Mouse (Mus musculus) monocyte, adult 2 months (primary cell): ENCODE measurements around the gene 3110021N24Rik.
"Not testable (repeated sequence)": the region's sequence is repeated elsewhere in the genome, so short reads cannot be mapped to it uniquely, and the experiment has no call there.

Experiments used
- DNase-seq, 2 experiments: peaks; one replicate each; pipeline ENCODE4 v3.0.0; 2022; ENCODE audit warnings: low spot score in 2 of 2, low read depth in 1 of 2

Gene 3110021N24Rik

GRCm38 (mm10) chr4:108719349-108719748 lies at the start of gene 3110021N24Rik:
Gene 3110021N24Rik (plus strand): TSS chr4:108719649.
- DNase-seq: no peak

DNA sequence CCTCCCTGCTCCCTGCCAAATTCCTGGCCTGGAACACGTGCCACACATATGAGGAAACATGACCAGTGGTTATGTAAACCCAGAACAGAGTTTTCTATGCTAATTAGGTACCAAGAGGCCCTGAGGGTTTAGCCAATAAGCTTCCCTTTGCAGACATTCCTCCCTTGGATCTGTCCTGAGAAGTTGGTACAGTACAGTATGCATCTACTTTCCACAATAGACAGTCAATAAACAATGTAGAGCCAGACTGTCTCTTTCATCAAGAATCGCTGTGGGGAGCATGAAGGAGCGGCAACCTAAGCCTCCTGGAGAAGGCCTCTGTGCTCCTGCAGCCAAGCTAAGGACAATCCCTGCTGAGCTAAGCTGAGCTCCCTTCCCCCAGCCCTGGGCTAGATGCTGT lies 33.3 kb upstream of the 3110021N24Rik start:
- DNase-seq: no peak

DNA sequence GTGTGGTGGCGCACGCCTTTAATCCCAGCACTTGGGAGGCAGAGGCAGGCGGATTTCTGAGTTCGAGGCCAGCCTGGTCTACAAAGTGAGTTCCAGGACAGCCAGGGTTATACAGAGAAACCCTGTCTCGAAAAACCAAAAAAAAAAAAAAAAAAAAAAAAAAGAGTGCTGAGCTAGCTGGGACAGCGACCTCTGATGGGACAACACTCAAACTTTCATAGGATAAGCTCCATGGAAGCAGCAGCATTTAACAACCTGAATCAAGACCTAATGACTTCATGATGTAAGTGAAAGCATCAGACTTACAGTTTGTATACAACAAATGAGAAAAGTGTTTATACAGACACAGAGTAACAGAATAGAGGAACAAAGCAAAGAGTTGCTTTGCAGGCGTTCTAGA lies 32.4 kb upstream of the 3110021N24Rik start:
- not testable (repeated sequence) for DNase-seq

DNA sequence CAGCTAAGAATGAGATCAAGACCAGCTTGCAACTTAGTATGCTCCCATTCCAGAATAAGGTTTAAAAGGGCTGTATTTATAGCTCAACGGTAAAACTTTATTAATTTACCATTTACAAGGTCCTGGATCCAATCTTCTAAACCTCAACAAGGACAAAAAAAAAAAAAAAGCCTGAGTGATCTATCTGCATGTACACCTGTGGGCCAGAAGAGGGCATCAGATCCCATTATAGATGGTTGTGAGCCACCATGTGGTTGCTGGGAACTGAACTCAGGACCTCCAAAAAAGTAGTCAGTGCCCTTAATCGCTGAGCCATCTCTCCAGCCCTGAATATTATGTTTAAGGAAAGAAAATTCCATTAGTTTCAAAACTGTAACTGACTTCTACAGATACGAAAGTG lies 29.0 kb upstream of the 3110021N24Rik start:
- no peak for DNase-seq

DNA sequence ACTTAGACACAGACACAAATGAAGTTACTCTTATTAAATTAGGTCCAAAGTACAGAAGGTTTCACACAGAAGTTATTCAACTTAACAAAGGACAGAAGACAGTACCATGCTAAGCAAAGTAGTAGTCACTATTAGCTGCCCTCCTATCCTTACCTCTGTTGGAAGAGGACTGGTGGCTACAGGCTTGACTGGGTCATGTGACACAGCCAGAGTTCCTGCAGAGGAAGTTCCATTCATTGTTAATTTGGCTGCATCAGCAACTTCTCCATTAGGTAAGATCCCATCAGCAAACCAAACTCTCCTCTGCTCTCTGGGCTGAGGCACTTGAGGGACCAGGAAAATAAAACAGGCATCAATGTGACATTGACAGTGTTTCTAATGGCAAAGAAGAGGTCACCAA lies 28.0 kb upstream of the 3110021N24Rik start:
- DNase-seq: no peak

DNA sequence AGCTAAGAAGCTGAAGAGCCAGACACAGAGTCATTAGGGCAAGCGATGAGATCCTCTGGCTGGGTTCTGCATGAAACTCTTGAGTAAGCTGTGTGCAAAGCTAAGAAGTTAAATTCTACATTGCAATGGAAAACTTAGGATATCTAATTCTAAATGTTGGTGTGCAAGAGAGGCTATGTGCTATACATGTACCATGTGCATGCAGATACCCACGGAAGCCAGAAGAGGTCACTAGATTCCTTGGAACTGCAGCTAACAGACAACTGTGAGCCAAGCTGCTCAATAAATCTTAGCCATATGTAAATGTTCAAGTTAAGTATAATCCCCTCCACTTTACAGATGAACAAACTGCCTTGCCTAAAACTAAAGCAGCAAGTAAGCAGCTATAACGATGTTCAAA lies 22.5 kb upstream of the 3110021N24Rik start:
- DNase-seq: no peak

- DNase-seq: no peak
These were observed 11.2 kb upstream of the 3110021N24Rik start for GRCm38 (mm10) chr4:108708209-108708608.

DNA sequence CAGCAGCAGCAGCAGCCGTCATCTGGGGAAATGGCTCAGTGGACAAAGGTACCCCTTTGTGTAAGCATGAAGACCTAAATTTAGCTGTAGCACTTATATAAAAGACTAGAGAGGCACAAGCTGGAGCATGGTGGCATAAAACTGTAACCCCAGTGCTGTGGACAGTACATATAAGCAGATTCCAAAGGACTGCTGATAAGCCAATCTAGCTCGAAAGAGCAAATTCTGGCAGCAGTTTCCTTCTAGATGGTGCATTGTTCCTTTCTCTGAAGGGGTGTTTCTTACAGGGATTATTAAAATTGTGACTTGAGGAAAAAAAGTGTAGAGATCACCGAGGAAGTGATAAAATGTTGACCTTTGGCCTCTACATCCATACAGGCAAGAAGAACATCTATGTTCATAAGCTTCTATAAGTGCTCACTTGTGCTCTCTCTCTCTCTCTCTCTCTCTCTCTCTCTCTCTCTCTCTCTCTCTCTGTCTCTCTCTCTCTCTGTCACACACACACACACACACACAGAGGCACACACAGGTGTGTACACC lies 1.9 kb downstream of the 3110021N24Rik start:
- no peak for DNase-seq

GRCm38 (mm10) chr4:108724102-108724501 lies 4.7 kb downstream of the 3110021N24Rik start:
- DNase-seq: no peak

- no peak for DNase-seq
These were observed 11.0 kb downstream of the 3110021N24Rik start for GRCm38 (mm10) chr4:108730450-108730849.

DNA sequence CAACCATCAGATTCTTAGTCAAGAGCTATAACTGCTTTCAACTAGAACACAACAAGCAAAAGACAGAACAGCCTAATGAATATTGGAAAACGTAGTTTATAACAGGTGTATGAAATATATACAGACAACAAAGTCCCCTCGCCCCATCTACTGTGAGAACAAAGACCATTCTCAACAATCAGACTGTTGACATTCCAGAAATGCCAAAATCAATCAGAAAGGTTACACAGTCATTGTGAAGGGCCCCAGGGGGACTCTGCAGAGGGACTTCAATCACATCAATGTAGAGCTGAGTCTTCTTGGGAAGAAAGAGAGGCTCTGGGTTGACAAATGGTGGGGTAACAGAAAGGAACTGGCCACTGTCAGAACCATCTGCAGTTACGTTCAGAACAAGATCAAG lies 12.1 kb downstream of the 3110021N24Rik start:
- DNase-seq: no peak

- DNase-seq: no peak
These were observed 26.9 kb downstream of the 3110021N24Rik start for GRCm38 (mm10) chr4:108746160-108746873.

GRCm38 (mm10) chr4:108759583-108759982 lies 40.1 kb downstream of the 3110021N24Rik start:
- DNase-seq: no peak

- DNase-seq: no peak
These were observed 49.1 kb downstream of the 3110021N24Rik start for GRCm38 (mm10) chr4:108768527-108768926.

- no peak for DNase-seq
These were observed 60.3 kb downstream of the 3110021N24Rik start for GRCm38 (mm10) chr4:108779763-108780056.

DNA sequence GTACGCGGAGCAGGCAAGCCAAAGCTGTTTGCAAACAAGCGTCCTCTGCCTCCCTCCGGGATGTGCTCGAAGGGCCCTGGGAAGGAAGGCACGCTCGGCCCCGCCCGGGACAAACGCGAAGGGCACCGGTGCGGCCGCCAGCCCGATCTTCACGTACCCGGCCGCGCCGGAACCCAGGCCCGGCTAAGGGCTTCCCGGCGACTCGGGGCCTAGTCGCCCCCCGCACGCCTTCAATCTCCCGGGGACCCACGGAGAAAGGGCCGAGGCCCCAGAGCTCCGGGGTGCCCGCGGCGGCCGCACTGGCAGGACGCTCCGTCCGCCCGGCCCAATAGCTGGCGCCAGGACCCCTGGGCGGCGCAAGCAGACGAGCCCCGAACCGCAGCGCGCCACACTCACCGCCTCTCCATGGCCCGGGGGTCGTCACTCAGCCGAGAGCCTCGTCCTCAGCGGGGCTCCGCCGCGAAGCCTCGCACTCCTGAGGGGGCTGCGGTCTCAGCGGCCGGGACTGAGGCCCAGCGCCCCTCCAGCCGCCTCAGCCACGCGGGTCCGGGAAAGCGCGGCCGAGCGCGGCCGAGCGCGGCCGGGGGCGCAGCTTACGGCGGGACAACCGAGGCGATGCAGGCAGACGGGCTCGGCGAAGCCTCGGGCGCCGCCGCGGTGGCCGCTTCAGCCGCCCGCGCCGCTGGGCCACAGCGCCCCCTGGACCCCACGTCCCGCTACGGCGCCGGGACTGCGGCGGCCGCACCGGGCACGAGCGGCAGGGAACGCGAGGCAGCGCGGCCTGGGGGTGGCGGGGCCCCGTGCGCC lies 60.8 kb downstream of the 3110021N24Rik start, which contains the start of gene Zfyve9:
TSS of gene Zfyve9 (minus strand) at position 742 of the 807 bp plus-strand sequence.
- DNase-seq: peak; percentile 11 to 65

DNA sequence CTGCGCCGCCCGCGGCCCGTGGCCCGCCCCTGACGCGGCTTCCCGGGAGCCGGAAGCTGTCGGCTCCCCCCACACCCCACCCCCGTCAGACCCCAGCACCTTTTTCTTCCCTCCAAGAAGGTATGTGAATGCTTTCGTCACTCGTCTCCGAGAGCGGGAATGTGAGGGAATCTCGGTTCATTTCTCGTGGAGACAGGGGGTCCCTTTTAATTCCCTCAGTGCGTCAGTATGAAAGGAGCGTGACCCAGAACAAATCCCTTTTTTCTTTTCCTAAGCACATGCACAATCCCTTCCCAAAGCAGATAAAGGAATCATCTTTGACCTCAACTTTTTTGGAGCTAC lies 61.4 kb downstream of the 3110021N24Rik start:
- no peak for DNase-seq

- DNase-seq: no peak
These were observed 62.1 kb downstream of the 3110021N24Rik start for GRCm38 (mm10) chr4:108781596-108781995.

- DNase-seq: no peak
These were observed 63.1 kb downstream of the 3110021N24Rik start for GRCm38 (mm10) chr4:108782421-108783085.

GRCm38 (mm10) chr4:108789258-108789936 lies 69.9 kb downstream of the 3110021N24Rik start:
- peak; percentile 45 to 52 for DNase-seq

DNA sequence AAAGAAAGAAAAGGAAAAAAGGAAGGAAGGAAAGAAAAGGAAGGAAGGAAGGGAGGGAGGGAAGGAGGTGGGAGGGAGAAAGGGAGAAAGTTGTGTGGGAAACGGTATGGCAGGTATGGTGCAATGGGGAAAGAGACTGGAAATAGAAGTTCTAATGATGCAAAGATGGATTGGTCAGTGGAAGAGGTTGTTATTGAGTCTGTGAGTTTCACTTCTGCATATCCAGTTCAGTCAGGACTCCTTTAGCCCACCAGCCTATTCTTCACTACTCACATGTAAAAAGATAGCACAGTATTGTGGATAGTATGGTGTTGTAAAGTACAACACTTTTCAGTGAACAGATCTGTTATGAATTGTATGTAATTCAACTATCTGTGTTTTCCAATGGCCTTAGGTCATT lies 71.1 kb downstream of the 3110021N24Rik start:
- no peak for DNase-seq
